Mouse (Mus musculus) heart, postnatal 14 days (tissue): ENCODE measurements around the gene Ncapd2. TPM values are rescaled to one million over a fixed set of nuclear protein-coding genes. Genes with fewer than 3 reads are reported as not detected.

Source experiments
- DNase-seq, 2 experiments: peaks; one replicate each; pipeline ENCODE4 v3.0.0; 2021 to 2022
- intact Hi-C: fragments of 180-260 bp; cut with DNase I; formaldehyde crosslinking; loops from one replicate; pipeline ENCODE4 v1.15.1; 2025
- total RNA-seq, 2 experiments: library from RNA; stranded (reverse); gene quantifications; 2 replicates each; pipeline ENCODE4 v1.2.3; 2021

Ncapd2 gene
- total RNA-seq, 2 experiments from 2014 or later, result 28.1 to 33.4 TPM

- no peak for DNase-seq
- intact Hi-C loops, result loop anchor here (5.0 kb wide), 1 partner anchor 145 kb away; no protein-coding TSS in a partner anchor
Measured at GRCm38 (mm10) chr6:125216898-125217297, 25.4 kb upstream of the Ncapd2 start.

- intact Hi-C loops, result loop anchor here (5.0 kb wide), 1 partner anchor 147 kb away; no protein-coding TSS in a partner anchor
Measured at GRCm38 (mm10) chr6:125215148-125215954, 23.9 kb upstream of the Ncapd2 start, which contains the start of gene Vamp1. Gene Vamp1, plus strand, starts transcription at chr6:125215551.

DNA sequence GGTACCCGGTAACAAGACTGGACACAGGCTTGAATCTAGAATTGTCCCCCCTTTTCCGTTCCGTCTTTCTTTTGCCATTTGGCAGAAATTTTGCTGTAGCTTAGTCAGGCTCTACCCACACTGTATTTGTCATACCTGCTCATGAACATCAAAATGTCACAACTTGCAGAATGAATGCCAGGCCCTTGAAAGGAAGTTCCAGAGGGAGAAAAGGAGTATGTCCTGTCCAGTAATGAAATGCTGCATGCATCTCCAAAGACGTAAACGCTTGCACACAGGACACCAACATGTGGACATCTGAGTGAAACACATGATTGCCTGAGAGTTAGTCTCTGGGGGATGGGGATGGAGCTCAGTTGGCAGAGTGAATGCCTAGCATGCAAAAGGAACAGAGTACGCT is 22.2 kb upstream of the Ncapd2 start:
- intact Hi-C loops, result no loop called here
- no peak for DNase-seq

More at GRCm38 (mm10) chr6:125215148-125215954, 23.9 kb upstream of the Ncapd2 start, which contains the start of gene Vamp1:
- DNase-seq, result peak; percentile 88 to 94

DNA sequence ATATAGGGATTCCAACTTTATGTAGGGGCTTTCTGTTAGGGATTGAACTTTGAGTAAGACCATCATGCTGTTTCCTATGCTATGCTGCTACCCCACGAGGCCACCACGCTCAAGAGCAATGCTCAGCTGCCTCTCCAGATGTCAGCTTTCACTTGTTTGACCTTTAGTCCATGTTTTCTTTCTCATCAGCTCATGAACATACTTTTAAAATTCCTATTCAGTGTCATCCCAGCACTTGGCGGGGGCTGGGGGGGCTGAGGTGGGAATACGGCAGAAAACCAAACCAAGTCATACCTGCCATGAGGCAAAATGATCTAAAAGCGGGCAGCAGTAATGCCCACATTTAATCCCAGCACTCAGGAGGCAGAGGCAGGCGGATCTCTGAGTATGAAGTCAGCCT is 21.6 kb upstream of the Ncapd2 start:
- DNase-seq, result no peak
- intact Hi-C loops, result no loop called here

GRCm38 (mm10) chr6:125212621-125213020 is 21.1 kb upstream of the Ncapd2 start:
- DNase-seq, result no peak
- intact Hi-C loops, result no loop called here

GRCm38 (mm10) chr6:125210436-125210835 is 18.9 kb upstream of the Ncapd2 start:
- DNase-seq, result no peak
- intact Hi-C loops, result no loop called here

DNA sequence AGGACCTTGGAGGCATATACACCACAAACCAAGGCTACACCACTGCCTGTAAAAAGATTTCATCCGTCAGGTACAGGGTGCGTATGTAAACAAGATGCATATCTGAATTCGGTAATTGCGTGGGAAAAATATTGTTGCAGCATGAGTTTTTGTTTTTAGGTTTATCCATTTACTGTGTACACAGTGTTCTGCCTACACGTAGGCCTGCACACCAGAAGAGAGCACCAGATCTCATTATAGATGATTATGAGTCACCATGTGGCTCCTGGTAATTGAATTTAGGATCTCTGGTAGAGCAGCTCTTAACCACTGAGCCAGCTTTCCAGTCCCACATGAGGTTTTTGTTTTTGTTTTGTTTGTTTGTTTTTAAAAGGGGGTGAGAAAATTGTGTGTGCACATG is 5.7 kb upstream of the Ncapd2 start:
- intact Hi-C loops, result no loop called here
- no peak for DNase-seq

DNA sequence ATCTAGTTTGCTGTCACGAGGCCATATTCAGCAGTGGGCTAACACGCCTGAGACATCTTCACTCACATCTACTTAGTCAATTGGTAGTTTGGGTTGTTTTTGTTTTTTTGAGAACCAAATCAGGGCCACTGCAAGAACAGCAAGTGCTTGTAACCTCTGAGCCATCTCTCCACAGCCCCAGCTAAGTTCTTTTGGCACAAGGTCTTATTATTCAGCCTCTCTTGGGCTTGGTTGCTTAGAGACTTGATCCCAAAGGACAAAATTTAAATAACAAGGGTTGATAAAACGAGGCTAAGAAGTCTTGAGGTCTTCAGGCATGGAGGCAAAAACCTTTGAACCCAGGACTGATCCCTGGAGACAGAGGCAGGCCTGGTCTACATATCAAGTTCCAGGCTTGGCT is 4.8 kb upstream of the Ncapd2 start:
- intact Hi-C loops, result no loop called here
- no peak for DNase-seq

DNA sequence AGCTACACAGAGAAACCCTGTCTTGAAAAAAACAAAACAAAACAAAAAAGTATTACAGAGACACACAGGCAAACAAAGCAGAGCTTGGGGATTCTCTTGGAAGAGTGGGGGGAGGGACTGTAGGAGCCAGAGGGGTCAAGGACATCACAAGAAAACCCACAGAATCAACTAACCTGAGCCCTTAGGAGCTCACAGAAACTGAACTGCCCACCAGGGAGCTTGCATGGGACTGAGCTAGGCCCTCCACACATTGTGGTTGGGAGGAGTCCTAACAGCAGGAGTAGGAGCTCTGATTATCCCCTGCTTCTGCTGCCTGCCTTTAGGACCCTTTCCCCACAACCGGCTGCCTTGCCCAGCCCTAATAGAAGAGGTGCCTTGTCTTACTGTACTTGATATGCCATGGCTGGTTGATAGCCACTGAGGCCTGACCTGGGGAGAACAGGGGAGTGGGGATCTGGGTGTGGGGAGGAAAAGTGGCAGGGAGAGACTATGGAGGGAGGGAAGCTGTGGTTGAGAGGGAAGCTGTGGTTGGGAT is 4.1 kb upstream of the Ncapd2 start:
- intact Hi-C loops, result no loop called here
- no peak for DNase-seq

DNA sequence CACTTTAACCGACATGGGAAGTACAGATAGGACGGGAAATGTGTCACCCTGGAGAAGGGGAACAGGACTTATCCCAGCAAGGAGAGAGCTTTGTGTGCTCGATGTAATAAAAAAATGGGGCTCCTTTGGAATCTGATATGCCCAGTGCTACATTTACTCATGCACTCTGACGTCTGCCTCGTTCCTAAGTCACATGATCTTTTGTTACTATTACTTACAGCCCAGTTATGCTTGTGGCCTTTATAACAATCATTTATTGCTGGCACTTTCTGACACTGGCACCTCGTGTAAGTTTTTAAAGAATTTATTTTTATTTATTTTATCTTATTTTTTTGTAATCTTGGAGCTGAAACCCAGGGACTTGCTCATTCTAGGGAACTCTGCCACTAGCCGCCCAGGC is 1.9 kb upstream of the Ncapd2 start:
- intact Hi-C loops, result loop anchor here (5.0 kb wide), 1 partner anchor 46 kb away; the partner anchor contains the start of gene Iffo1

DNA sequence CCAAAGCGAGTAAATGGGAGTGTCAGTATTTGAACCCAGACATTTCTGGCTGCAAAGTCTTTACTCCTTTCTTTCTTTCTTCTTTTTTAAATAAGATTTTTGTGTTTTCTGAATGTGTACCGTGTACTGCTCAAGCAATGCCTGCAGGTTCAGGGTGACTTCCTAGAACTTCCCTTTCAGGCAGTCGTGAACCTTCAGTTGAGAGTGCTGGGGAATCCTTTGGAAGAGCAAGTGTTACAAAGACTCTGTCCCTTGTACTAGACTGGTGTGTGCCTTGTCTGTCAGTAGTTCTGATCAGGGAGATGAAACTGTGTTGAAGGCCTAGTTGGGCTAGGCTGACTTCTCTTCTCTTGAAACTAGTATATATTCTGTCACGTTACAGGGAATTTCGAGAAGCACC is 1.3 kb upstream of the Ncapd2 start:
- intact Hi-C loops, result loop anchor here (5.0 kb wide), 1 partner anchor 46 kb away; the partner anchor contains the start of gene Iffo1
- no peak for DNase-seq

More for the DNA sequence above, 1.9 kb upstream of the Ncapd2 start:
- no peak for DNase-seq

DNA sequence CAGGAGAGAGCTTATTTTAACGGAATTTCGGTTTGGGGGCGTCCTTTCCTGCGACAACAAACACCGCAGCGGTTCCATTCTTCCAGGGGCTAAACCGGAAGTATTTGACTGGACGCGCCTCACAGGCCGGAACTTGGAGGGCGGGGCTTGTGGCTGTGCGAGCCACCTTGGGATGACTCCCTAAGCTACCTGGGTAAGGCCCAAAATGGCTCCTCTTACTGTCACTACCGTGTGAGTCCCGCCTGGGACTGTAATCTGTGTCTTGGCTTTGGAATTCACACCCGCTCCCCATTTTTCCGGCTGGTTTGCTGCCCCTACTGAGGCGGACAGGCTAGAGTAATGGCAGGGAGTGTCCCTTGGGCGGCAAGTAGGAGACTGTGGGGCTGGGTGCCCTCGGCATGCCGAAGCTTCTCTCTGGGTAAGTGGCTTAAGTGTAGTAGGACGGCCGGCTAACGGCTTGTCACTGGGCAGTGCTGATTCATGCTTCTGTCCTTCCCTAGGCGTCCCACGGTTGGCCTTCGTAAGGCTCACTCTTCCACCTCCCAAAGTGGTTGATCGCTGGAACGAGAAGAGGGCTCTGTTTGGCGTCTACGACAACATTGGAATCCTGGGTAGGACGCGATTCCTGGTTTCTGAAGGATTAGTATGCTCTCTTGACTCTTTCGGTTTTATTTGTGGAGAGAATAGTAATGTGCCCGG is 664 bp upstream of the Ncapd2 start:
- intact Hi-C loops, result loop anchor here (5.0 kb wide), 1 partner anchor 45 kb away; the partner anchor contains the start of gene Iffo1
- DNase-seq, result peak; percentile 89 to 93

GRCm38 (mm10) chr6:125190816-125191215 is 685 bp downstream of the Ncapd2 start:
- DNase-seq, result no peak

DNA sequence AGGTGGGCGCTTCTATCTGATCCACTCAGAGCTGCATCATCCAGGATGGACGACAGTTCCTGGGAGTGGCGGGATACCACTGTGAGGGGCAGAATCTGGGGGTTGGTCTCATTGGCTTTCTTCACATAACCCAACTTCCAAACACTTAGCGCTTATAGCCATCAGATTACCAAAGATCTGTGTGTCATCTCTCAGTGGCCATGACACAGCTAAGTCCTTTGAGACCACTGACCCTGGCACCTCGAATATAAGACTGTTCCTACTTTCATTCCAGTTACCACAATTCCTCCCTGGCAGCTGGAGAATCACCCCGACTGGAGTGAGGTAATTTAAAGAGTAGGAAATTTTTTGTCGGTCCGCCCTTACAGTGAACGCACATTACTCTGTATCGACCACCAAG is 5.3 kb downstream of the Ncapd2 start:
- DNase-seq, result no peak
- intact Hi-C loops, result no loop called here

More at GRCm38 (mm10) chr6:125190816-125191215, 685 bp downstream of the Ncapd2 start:
- intact Hi-C loops, result loop anchor here (5.0 kb wide), 1 partner anchor 44 kb away; the partner anchor contains the start of gene Iffo1

DNA sequence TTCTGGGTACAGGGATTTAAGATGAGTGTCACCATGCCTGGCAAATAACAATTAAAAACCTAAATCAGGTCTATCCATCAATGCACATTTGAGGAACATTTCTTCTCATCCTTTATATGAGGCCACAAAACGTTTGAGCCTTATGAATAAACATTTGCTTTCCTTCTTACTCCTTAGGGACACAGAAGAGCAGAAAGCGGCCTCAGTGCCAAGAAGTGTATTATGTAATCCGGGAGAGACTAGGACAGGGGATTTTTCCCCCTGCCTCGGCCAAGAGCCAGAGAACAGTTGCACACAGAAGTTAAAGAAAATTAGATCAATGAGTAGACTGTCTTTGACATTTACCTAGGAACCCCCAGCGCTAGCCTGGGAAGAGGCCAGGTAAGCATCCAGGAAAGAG is 9.4 kb downstream of the Ncapd2 start:
- intact Hi-C loops, result no loop called here
- no peak for DNase-seq

- no peak for DNase-seq
- intact Hi-C loops, result no loop called here
Measured at GRCm38 (mm10) chr6:125179601-125180000, 11.9 kb downstream of the Ncapd2 start.

GRCm38 (mm10) chr6:125175469-125175868 is 16.0 kb downstream of the Ncapd2 start:
- intact Hi-C loops, result no loop called here
- no peak for DNase-seq

DNA sequence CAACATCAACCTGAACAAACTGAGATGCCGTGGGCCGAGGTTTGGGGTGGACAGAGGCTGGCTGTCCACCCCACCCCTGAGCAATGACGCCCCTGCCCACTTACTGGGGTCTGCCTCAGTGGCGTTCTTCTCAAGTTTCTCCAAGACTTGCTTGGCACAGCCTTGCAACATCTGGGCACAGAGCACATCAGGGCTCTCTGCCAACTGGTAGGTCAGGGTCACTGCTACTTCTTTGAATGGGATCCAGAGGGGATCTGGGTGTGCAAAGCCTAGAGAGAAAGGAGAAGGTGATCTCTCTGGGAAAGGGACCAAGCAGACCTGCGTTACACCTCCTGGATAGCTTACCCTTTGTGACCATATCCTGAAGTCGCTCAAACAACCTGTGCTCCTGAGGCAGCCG is 18.2 kb downstream of the Ncapd2 start:
- DNase-seq, result no peak
- intact Hi-C loops, result no loop called here

DNA sequence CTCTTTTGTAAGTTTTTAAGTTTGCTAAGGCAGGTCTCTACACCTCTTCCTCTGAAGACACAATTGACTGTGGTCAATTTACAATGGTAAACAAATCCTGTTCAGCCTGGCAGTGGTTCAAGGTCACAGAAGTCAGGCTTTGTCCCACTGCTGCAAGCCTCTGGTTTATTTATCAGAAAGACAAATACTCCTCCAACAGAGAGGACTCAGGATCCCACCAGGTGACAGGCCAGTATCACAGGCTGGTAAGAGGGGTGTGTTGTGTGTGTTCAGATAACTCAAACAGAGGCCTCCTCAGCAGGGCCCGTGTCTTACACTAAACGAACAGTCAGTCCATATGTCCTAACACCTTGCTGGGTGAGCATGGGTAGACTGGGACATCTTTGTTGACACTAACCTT is 19.0 kb downstream of the Ncapd2 start:
- intact Hi-C loops, result no loop called here
- DNase-seq, result no peak

DNA sequence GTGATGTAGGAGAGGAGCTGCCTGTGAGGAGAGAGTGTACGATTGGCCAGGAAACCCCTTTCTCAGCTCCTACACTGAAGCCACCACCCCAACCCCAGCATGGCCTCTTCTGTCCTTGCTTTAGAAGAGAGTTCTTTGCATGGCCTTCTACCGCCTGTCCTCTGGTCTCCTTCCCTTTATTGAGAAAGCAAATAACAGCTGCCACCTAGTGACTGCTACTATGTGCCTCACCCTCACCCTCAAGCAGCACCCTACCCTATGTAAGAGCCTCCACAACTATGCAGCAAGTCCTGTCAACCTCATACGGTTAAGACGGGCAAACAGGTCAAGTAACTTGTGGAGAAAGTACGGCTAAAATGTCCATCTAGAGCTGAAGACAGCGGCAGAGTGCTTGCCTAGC is 21.3 kb downstream of the Ncapd2 start:
- intact Hi-C loops, result loop anchor here (1.0 kb wide), 1 partner anchor 19 kb away; no protein-coding TSS in a partner anchor
- no peak for DNase-seq

DNA sequence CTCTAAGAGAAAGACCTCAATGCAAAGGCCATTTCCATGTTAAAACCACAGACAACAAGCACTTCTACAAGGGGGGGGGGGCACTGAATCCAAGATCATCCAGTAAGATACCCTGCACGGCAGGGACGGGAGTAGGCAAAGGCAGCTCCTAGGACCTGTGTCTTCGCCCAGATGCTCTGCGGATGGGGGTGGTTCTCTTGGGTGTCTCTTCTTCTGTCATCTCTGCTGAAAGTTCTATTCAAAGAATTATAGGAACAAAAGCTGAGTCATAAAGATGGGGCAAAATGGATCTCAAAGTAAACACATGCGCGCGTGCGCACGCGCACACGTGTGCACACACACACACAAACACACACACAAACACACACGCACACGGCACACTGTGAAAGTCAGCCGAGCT is 23.4 kb downstream of the Ncapd2 start:
- no peak for DNase-seq
- intact Hi-C loops, result no loop called here
